Mouse (Mus musculus): ENCODE measurements around the gene Pgls. TPM values are rescaled to one million over a fixed set of nuclear protein-coding genes. Genes with fewer than 3 reads are reported as not detected.

Gene Pgls
- polyA plus RNA-seq, 1 experiment, result 266 TPM

GRCm38 (mm10) chr8:71568941-71569340, 23.0 kb upstream of the Pgls start:
- no peak for TF ChIP-seq POLR2A (IDR thresholded peaks at IDR 0.05; ENCODE audit: low read depth, low read length)
- TF ChIP-seq CTCF (IDR thresholded peaks at IDR 0.05; ENCODE audit: extremely low read depth, insufficient read length, insufficient replicate concordance, low read depth, low read length), result no peak
- Histone ChIP-seq H3K27me3 (ENCODE audit: control insufficient read depth, insufficient read depth, low read length) (no peaks in the 10 kb centered on the region), H3K27ac (ENCODE audit: insufficient read depth, low read depth, low read length) (no peak overlapping the region), H3K4me1 (ENCODE audit: control insufficient read depth, insufficient read depth, insufficient read length, low read length) (peaks cover 10% of the 10 kb centered on the region), H3K36me3 (ENCODE audit: control insufficient read depth, insufficient read depth, low read length) (no peaks in the 10 kb centered on the region), H3K4me3 (ENCODE audit: low read depth, low read length) (peak overlapping the region; percentile 79)
- 29% methylated on average over 6 of the region's 6 CpGs for WGBS

DNA sequence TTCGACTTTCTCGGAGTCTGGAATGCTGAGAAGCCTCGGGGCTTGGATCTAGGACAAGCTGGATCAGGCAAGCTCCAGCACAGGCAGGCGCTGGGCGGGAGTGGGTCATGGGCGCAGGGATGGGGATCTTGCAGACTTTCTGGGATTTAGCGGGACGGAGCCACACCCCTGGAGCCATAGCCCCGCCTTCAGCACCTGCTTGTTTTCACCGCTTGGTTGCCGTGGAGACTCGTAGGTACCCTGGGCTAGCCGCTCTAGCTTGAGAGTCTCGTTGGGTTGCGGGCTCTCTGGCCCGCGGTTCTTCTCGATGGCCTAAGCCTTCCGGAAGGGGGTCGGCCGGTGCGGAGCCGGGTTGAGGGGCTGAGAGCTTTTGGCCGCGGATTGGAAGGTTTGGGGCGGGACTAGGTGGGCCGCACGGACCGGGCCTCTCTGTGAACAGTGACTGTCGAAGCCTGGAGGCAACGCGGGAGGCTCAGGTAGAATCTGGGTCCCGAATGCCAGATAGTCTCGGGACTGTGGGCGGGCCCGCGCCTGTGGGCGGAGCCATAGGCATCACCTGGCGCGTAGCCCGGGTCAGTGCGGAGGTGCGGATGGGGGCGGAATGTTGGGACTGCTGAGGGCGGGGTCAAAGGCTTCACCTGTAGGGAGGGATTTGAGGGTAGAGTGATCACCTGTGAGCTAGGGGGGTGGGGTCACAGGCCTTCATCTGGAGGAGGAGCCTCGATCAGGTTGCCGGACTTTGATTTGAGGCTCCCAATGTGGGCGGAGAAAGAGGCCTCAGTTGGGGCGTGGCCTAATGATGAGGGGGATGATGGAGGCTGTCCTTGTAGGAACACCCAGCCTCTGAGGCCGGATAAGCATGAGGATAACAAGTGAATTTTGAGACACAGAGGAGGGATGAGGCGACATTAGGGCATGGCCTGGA, 22.3 kb upstream of the Pgls start:
- no peaks in the 10 kb centered on the region for H3K27me3 ChIP-seq (ENCODE audit: control insufficient read depth, insufficient read depth, low read length)
- peak overlapping the region; percentile 79 for H3K4me3 ChIP-seq (ENCODE audit: low read depth, low read length)
- WGBS, result 1% methylated on average over 51 of the region's 51 CpGs
- peak overlapping the region; percentile 84 for H3K27ac ChIP-seq (ENCODE audit: insufficient read depth, low read depth, low read length)
- no peaks in the 10 kb centered on the region for H3K36me3 ChIP-seq (ENCODE audit: control insufficient read depth, insufficient read depth, low read length)
- TF ChIP-seq CTCF (IDR thresholded peaks at IDR 0.05; ENCODE audit: extremely low read depth, insufficient read length, insufficient replicate concordance, low read depth, low read length) (no peak), POLR2A (IDR thresholded peaks at IDR 0.05; ENCODE audit: low read depth, low read length) (0 out of 2 replicates have a peak, but pooled peaks have one; percentile 6)
- peaks cover 10% of the 10 kb centered on the region for H3K4me1 ChIP-seq (ENCODE audit: control insufficient read depth, insufficient read depth, insufficient read length, low read length)

DNA sequence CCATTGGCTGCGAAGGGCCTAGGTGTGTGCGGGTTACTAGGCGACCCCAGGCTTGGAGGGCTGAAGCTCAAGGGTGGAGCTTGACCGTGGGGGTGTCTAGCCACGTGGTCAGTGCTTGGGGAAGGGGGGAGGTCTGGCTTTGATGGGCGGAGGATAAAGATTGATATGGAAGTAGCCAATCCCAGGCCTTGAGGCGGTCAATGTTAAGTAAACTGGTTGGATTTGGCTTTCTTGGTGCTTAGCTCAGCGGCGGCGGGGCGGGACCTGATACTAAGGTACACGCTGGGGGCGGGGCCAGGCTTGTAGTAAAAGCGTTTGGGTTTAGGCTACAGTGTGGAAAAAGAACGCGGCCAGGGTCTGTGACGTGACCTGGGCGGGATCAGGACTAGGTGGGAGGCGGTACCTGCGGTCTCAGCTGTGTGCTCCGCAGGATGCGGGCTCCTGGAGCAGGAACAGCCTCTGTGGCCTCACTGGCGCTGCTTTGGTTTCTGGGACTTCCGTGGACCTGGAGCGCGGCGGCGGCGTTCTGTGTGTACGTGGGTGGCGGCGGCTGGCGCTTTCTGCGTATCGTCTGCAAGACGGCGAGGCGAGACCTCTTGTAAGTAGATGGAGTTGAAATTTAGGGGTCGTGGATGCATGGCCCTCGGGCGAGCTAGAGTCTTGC, 21.6 kb upstream of the Pgls start:
- no peak for TF ChIP-seq CTCF (IDR thresholded peaks at IDR 0.05; ENCODE audit: extremely low read depth, insufficient read length, insufficient replicate concordance, low read depth, low read length)
- no peak for TF ChIP-seq POLR2A (IDR thresholded peaks at IDR 0.05; ENCODE audit: low read depth, low read length)
- Histone ChIP-seq H3K4me3 (ENCODE audit: low read depth, low read length) (peak overlapping the region; percentile 79), H3K36me3 (ENCODE audit: control insufficient read depth, insufficient read depth, low read length) (no peaks in the 10 kb centered on the region), H3K27me3 (ENCODE audit: control insufficient read depth, insufficient read depth, low read length) (no peaks in the 10 kb centered on the region), H3K27ac (ENCODE audit: insufficient read depth, low read depth, low read length) (peak overlapping the region; percentile 84), H3K4me1 (ENCODE audit: control insufficient read depth, insufficient read depth, insufficient read length, low read length) (peaks cover 10% of the 10 kb centered on the region)
- WGBS, result under 1% methylated on average over 41 of the region's 41 CpGs

DNA sequence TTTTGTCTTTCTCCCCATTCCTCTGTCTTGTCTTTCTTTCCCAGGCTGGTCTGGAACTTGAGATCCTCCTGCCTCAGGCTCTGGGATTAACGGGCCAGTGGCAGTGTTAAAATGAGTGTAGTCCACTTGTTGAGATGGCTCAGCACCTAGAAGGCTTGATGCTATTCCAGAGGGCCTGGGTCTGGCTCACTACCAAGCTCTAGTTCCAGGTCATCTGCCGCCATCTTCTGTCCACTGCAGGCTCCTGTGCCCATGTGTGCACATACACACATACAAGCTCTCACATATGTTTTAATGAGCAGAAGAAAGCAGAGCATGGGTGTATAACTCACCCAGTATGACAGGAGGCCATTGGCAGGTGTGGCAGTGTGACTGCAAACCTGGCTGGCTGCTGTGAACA, 19.9 kb upstream of the Pgls start:
- WGBS, result 78% methylated on average over 2 of the region's 2 CpGs
- no peak overlapping the region for H3K27ac ChIP-seq (ENCODE audit: insufficient read depth, low read depth, low read length)
- TF ChIP-seq POLR2A (IDR thresholded peaks at IDR 0.05; ENCODE audit: low read depth, low read length) (no peak), CTCF (IDR thresholded peaks at IDR 0.05; ENCODE audit: extremely low read depth, insufficient read length, insufficient replicate concordance, low read depth, low read length) (no peak)

DNA sequence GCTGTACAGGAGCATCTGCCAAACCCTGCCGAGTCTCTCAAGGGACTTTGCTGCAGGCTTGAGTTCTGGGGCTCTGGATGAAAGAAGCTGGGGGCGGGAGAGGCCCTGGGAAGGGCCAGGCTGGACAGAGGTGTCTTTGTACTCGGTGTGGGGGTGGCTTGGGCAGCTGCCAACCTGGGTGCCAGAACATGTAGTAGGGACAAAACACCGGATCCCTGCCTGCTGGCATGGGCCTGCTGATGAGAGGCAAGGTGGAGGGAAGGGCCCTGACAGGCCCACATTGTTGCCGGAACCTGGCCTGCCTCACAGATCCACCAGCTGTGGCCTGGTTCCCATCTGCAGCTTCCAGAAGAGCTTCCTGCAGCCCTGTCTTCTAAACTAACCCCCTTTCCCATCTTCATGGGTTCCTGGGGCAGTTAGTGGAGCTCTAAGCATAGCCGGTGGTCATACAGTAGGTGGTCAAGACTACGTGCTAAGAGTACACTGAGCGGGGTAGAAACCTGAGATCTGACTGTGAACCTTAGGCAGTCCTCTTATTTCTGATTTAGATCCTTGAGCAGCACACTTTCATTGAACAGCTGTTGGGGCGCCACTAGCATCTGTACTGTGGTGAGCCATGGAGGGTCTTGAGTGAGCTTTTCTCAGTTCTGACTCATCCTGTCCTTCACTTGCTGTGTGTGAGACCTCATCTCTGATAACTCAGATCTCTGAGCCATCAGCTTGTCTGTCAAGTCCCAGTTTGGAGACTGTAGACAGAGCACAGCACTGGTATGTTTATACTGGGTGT, 18.9 kb upstream of the Pgls start:
- peaks cover 10% of the 10 kb centered on the region for H3K4me1 ChIP-seq (ENCODE audit: control insufficient read depth, insufficient read depth, insufficient read length, low read length)
- H3K36me3 ChIP-seq (ENCODE audit: control insufficient read depth, insufficient read depth, low read length), result no peaks in the 10 kb centered on the region
- no peaks in the 10 kb centered on the region for H3K27me3 ChIP-seq (ENCODE audit: control insufficient read depth, insufficient read depth, low read length)
- H3K27ac ChIP-seq (ENCODE audit: insufficient read depth, low read depth, low read length), result no peak overlapping the region
- TF ChIP-seq CTCF (IDR thresholded peaks at IDR 0.05; ENCODE audit: extremely low read depth, insufficient read length, insufficient replicate concordance, low read depth, low read length) (no peak), POLR2A (IDR thresholded peaks at IDR 0.05; ENCODE audit: low read depth, low read length) (no peak)
- H3K4me3 ChIP-seq (ENCODE audit: low read depth, low read length), result no peak overlapping the region
- WGBS, result 38% methylated on average over 9 of the region's 9 CpGs

More for the DNA sequence above, 19.9 kb upstream of the Pgls start:
- Histone ChIP-seq H3K4me3 (ENCODE audit: low read depth, low read length) (no peak overlapping the region), H3K36me3 (ENCODE audit: control insufficient read depth, insufficient read depth, low read length) (no peaks in the 10 kb centered on the region), H3K4me1 (ENCODE audit: control insufficient read depth, insufficient read depth, insufficient read length, low read length) (peaks cover 10% of the 10 kb centered on the region), H3K27me3 (ENCODE audit: control insufficient read depth, insufficient read depth, low read length) (no peaks in the 10 kb centered on the region)

GRCm38 (mm10) chr8:71574426-71574825, 17.6 kb upstream of the Pgls start:
- 69% methylated on average over 7 of the region's 7 CpGs for WGBS
- H3K4me1 ChIP-seq (ENCODE audit: control insufficient read depth, insufficient read depth, insufficient read length, low read length), result no peaks in the 10 kb centered on the region
- H3K27ac ChIP-seq (ENCODE audit: insufficient read depth, low read depth, low read length), result no peak overlapping the region
- no peaks in the 10 kb centered on the region for H3K27me3 ChIP-seq (ENCODE audit: control insufficient read depth, insufficient read depth, low read length)
- TF ChIP-seq CTCF (IDR thresholded peaks at IDR 0.05; ENCODE audit: extremely low read depth, insufficient read length, insufficient replicate concordance, low read depth, low read length) (no peak), POLR2A (IDR thresholded peaks at IDR 0.05; ENCODE audit: low read depth, low read length) (no peak)
- H3K4me3 ChIP-seq (ENCODE audit: low read depth, low read length), result no peak overlapping the region
- no peaks in the 10 kb centered on the region for H3K36me3 ChIP-seq (ENCODE audit: control insufficient read depth, insufficient read depth, low read length)
